Mouse (Mus musculus) stomach, embryonic 16.5 days (tissue): ENCODE measurements around the gene Tmem203. TPM values are rescaled to one million over a fixed set of nuclear protein-coding genes. Genes with fewer than 3 reads are reported as not detected.

ENCODE experiments used
- ATAC-seq: fragments of 200-750 bp; cut with Nextera tagmentation; 2 replicates; pipeline ENCODE4 v1.8.0; 2017; ENCODE audit warnings: moderate number of reproducible peaks, moderate TSS enrichment; ENCODE audit not compliant: insufficient read depth, low FRiP score
- H3K27ac ChIP-seq: fragments of 300-500 bp; sonication (generic); 2 replicates; pipeline ENCODE4 v1.5.1; 2014; ENCODE audit warnings: low read length
- H3K27me3 ChIP-seq: fragments of 300-500 bp; sonication (generic); 2 replicates; pipeline ENCODE4 v1.6.1; 2014; ENCODE audit warnings: low read length, control low read depth, mixed read lengths; ENCODE audit not compliant: control insufficient read depth, insufficient read depth
- H3K36me3 ChIP-seq: fragments of 300-500 bp; sonication (generic); 2 replicates; pipeline ENCODE4 v1.6.1; 2014; ENCODE audit warnings: low read length; ENCODE audit not compliant: control insufficient read depth, insufficient read depth
- H3K4me1 ChIP-seq: fragments of 300-500 bp; sonication (generic); 2 replicates; pipeline ENCODE4 v1.6.1; 2014; ENCODE audit warnings: low read length, control low read depth, mixed read lengths; ENCODE audit not compliant: control insufficient read depth, insufficient read depth
- H3K4me2 ChIP-seq: fragments of 300-500 bp; sonication (generic); 2 replicates; pipeline ENCODE4 v1.6.1; 2014; ENCODE audit warnings: low read depth, low read length, mixed read lengths
- H3K4me3 ChIP-seq: fragments of 300-500 bp; sonication (generic); replicated peaks from 2 replicates; pipeline ENCODE4 v1.5.1; 2014; ENCODE audit warnings: mild to moderate bottlenecking, low read length
- H3K9ac ChIP-seq: fragments of 300-500 bp; sonication (generic); 2 replicates; pipeline ENCODE4 v1.6.1; 2014; ENCODE audit warnings: low read length
- H3K9me3 ChIP-seq: fragments of 300-500 bp; sonication (generic); replicated peaks from 2 replicates; pipeline ENCODE4 v1.6.1; 2016; ENCODE audit warnings: low read length, control low read depth; ENCODE audit not compliant: control insufficient read depth
- WGBS: fragments of 180-500 bp; shearing (Covaris S2); extraction: QIAGEN DNeasy Blood & Tissue Kit; methylation state at CpG from one replicate; pipeline ENCODE4 v1.1.7; 2014; 5-methylcytosine and 5-hydroxymethylcytosine counted together
- polyA plus RNA-seq: library from polyadenylated mRNA; unstranded; fragments of >200 nt; fragmentation: Nextera tagmentation; extraction: Ambion mirVana; gene quantifications from 2 replicates; pipeline ENCODE4 v1.2.1, GENCODE M21; 2015

Tmem203 gene
- polyA plus RNA-seq, 1 experiment from 2014 or later: 19.5 TPM

- 0 out of 2 replicates have a peak, but pooled peaks cover 2% of the 10 kb centered on the region for H3K4me1 ChIP-seq
- peaks cover 17% of the 10 kb centered on the region; the same call in 1 of the 2 replicates for H3K27me3 ChIP-seq
- 69% methylated on average over 7 of the region's 7 CpGs for WGBS
- peak; percentile 40; the same call in 1 of the 2 replicates for ATAC-seq
- no peaks in the 10 kb centered on the region for H3K36me3 ChIP-seq
- H3K4me2 ChIP-seq: peak overlapping the region; percentile 67
- H3K4me3 ChIP-seq: peak overlapping the region; percentile 52; the same call in 1 of the 2 replicates
- no peak overlapping the region for H3K27ac ChIP-seq
- H3K9me3 ChIP-seq: no peaks in the 10 kb centered on the region
- 0 out of 2 replicates have a peak overlapping the region, but pooled peaks have one; percentile 13 for H3K9ac ChIP-seq
These were observed 48.9 kb downstream of the Tmem203 start for GRCm38 (mm10) chr2:25303931-25304656.

- Histone ChIP-seq H3K27me3 (peaks cover 17% of the 10 kb centered on the region; the same call in 1 of the 2 replicates), H3K27ac (no peak overlapping the region), H3K9ac (peak overlapping the region; percentile 49), H3K9me3 (no peaks in the 10 kb centered on the region), H3K36me3 (no peaks in the 10 kb centered on the region), H3K4me3 (peak overlapping the region; percentile 52), H3K4me1 (0 out of 2 replicates have a peak, but pooled peaks cover 2% of the 10 kb centered on the region), H3K4me2 (peak overlapping the region; percentile 67)
- ATAC-seq: peak; percentile 37; the same call in 1 of the 2 replicates
- 3% methylated on average over 42 of the region's 45 CpGs for WGBS
These were observed 49.7 kb downstream of the Tmem203 start for GRCm38 (mm10) chr2:25304657-25305541.

Other genes starting within 250 kb of the Tmem203 start
- gene Nsmf, start 201.1 kb upstream of the Tmem203 start, polyA plus RNA-seq: 57.2 and 62.0 TPM in 2 replicates
- 2.5 and 2.6 TPM in 2 replicates for gene Entpd8, start 175.1 kb upstream of the Tmem203 start, polyA plus RNA-seq
- gene Noxa1, start 160.3 kb upstream of the Tmem203 start, polyA plus RNA-seq: 8.1 and 8.8 TPM in 2 replicates
- 9.9 and 11.0 TPM in 2 replicates for gene Nrarp, start 74.7 kb upstream of the Tmem203 start, polyA plus RNA-seq
- gene Tor4a, start 58.6 kb upstream of the Tmem203 start, polyA plus RNA-seq: 16.8 and 19.2 TPM in 2 replicates
- gene Nelfb, start 44.0 kb upstream of the Tmem203 start, polyA plus RNA-seq: 102 and 109 TPM in 2 replicates
- gene Stpg3, start 40.8 kb upstream of the Tmem203 start, polyA plus RNA-seq: 0.06 TPM in 1 of 2 replicates, not detected in the other
- gene Fam166a, start 36.7 kb upstream of the Tmem203 start, polyA plus RNA-seq: not detected in 2 replicates
- gene Tubb4b, start 30.7 kb upstream of the Tmem203 start, polyA plus RNA-seq: 631 and 720 TPM in 2 replicates
- gene Slc34a3, start 21.1 kb upstream of the Tmem203 start, polyA plus RNA-seq: 0.71 and 1.1 TPM in 2 replicates
- 0.23 and 0.64 TPM in 2 replicates for gene Rnf224, start 18.7 kb upstream of the Tmem203 start, polyA plus RNA-seq
- gene Rnf208, start 13.2 kb upstream of the Tmem203 start, polyA plus RNA-seq: 11.3 and 14.2 TPM in 2 replicates
- gene Cysrt1, start 13.0 kb upstream of the Tmem203 start, polyA plus RNA-seq: 66.0 and 120 TPM in 2 replicates
- gene AL732309.1, start 8.6 kb upstream of the Tmem203 start, polyA plus RNA-seq: 10.1 and 12.8 TPM in 2 replicates
- 17.9 and 19.0 TPM in 2 replicates for gene Tprn, start 7.2 kb downstream of the Tmem203 start, polyA plus RNA-seq
- 199 TPM in 2 replicates for gene Ssna1, start 17.0 kb downstream of the Tmem203 start, polyA plus RNA-seq
- 123 and 134 TPM in 2 replicates for gene Anapc2, start 17.0 kb downstream of the Tmem203 start, polyA plus RNA-seq
- not detected in 2 replicates for gene Tmem210, start 32.7 kb downstream of the Tmem203 start, polyA plus RNA-seq
- gene Lrrc26, start 34.5 kb downstream of the Tmem203 start, polyA plus RNA-seq: 14.3 and 20.3 TPM in 2 replicates
- gene Grin1, start 63.7 kb downstream of the Tmem203 start, polyA plus RNA-seq: 2.0 and 2.3 TPM in 2 replicates
- 46.0 and 47.0 TPM in 2 replicates for gene Man1b1, start 76.9 kb downstream of the Tmem203 start, polyA plus RNA-seq
- 23.8 and 26.8 TPM in 2 replicates for gene Dpp7, start 100.9 kb downstream of the Tmem203 start, polyA plus RNA-seq
- 34.8 and 40.0 TPM in 2 replicates for gene Uap1l1, start 110.2 kb downstream of the Tmem203 start, polyA plus RNA-seq
- 30.7 and 35.9 TPM in 2 replicates for gene Sapcd2, start 116.9 kb downstream of the Tmem203 start, polyA plus RNA-seq
- gene Entpd2, start 140.4 kb downstream of the Tmem203 start, polyA plus RNA-seq: 16.6 and 19.4 TPM in 2 replicates
- 54.9 and 66.1 TPM in 2 replicates for gene Npdc1, start 143.9 kb downstream of the Tmem203 start, polyA plus RNA-seq
- gene Fut7, start 167.8 kb downstream of the Tmem203 start, polyA plus RNA-seq: 0.19 TPM in 1 of 2 replicates, not detected in the other
- 4.0 and 4.6 TPM in 2 replicates for gene Abca2, start 173.3 kb downstream of the Tmem203 start, polyA plus RNA-seq
- gene Clic3, start 201.4 kb downstream of the Tmem203 start, polyA plus RNA-seq: 60.5 and 113 TPM in 2 replicates
- gene Paxx, start 205.7 kb downstream of the Tmem203 start, polyA plus RNA-seq: 44.1 and 49.4 TPM in 2 replicates
- 6.1 and 6.7 TPM in 2 replicates for gene Ptgds, start 214.6 kb downstream of the Tmem203 start, polyA plus RNA-seq
- not detected in 2 replicates for gene Lcn12, start 238.5 kb downstream of the Tmem203 start, polyA plus RNA-seq
- gene Fbxw5, start 245.3 kb downstream of the Tmem203 start, polyA plus RNA-seq: 76.5 and 86.0 TPM in 2 replicates
- gene C8g, start 246.3 kb downstream of the Tmem203 start, polyA plus RNA-seq: 8.9 and 9.5 TPM in 2 replicates